Comparison of ENCODE assay signal across 8 mouse cellular contexts in genomic region chr10:78464792-78465207, GRCm38 (mm10). TPM values are rescaled to one million over a fixed set of nuclear protein-coding genes. Genes with fewer than 3 reads are reported as not detected.
DNase-seq lines count a peak whose midpoint lies in the region; ATAC-seq and TF ChIP-seq lines count a peak whose summit lies in the region.

Gene Pdxk (minus strand): TSS chr10:78464975.

- peak within 1 kb of the TSS; percentile 87 for H3K4me3 ChIP-seq in cortical plate, adult 2 months (ENCODE audit: insufficient read depth, low read length)

- no peak for TF ChIP-seq CTCF in cortical plate, adult 2 months (IDR thresholded peaks at IDR 0.05; ENCODE audit: extremely low read depth, insufficient read depth, low read length)

- DNase-seq in gastrocnemius, postnatal 10 days = peak; percentile 91
- DNase-seq in induced T-regulatory cell, adult 2 months (ENCODE audit: low read depth) = peak; percentile 95
- DNase-seq in left cerebral cortex, adult 9 months (ENCODE audit: low spot score in 2 of 2) = peak; percentile 96 to 97
- peak; percentile 91 for DNase-seq in right cerebral cortex, postnatal 14 days
- peak; percentile 92 to 95 for DNase-seq in urinary bladder, postnatal 36 days (ENCODE audit: low spot score in 2 of 2)

- peak; percentile 89 for TF ChIP-seq POLR2A in cortical plate, adult 2 months (IDR thresholded peaks at IDR 0.05; ENCODE audit: extremely low read depth, insufficient read depth, low read length)

- peak; percentile 89 for ATAC-seq in activated CD4-positive, CD25-positive, alpha-beta regulatory T cell, adult 4 months
- ATAC-seq in megakaryocyte progenitor cell, adult 5-6 weeks (replicated peaks; ENCODE audit: poor library complexity) = peak; percentile 79

- peaks cover 5% of the 10 kb centered on the region; the same call in 1 of the 2 replicates for H3K4me1 ChIP-seq in cortical plate, adult 2 months (ENCODE audit: control insufficient read depth, insufficient read depth, low read length)

- H3K27ac ChIP-seq in cortical plate, adult 2 months (ENCODE audit: insufficient read depth, low read length) = peak within 1 kb of the TSS; percentile 84

RNA-seq across cellular contexts. Expression of gene Pdxk, which starts in this region (rescaled TPM):
- 1 to 10 TPM; 5.7 to 8.5 TPM for polyA plus RNA-seq in activated CD4-positive, CD25-positive, alpha-beta regulatory T cell, adult 4 months (2017; shearing (Covaris generic))
- 76.7 and 77.7 TPM in 2 replicates for polyA plus RNA-seq in cortical plate, adult 2 months (2012; rRNA removed)
- total RNA-seq in gastrocnemius, postnatal 10 days (2021) = 1 to 10 TPM; 7.1 to 8.6 TPM
- 24.7 and 28.1 TPM in 2 replicates for total RNA-seq in megakaryocyte progenitor cell, adult 5-6 weeks (2015)
- total RNA-seq in megakaryocyte progenitor cell, adult 5-6 weeks (2017) = 18.8 and 19.9 TPM in 2 replicates

Comparison
In these comparisons a context has a peak if more than half of its experiments do, and no peak if none do; other contexts are left out.
1. Peak in every context shown above with its lines: DNase-seq, ATAC-seq, H3K4me3 ChIP-seq and H3K27ac ChIP-seq.